Mouse (Mus musculus) brain, adult 2 months (tissue): ENCODE measurements around the gene Tmem40.

Source experiments
- DNase-seq: peaks from one replicate; pipeline ENCODE4 v3.0.0; 2011; ENCODE audit warnings: low read depth, low spot score

The Tmem40 gene

DNA sequence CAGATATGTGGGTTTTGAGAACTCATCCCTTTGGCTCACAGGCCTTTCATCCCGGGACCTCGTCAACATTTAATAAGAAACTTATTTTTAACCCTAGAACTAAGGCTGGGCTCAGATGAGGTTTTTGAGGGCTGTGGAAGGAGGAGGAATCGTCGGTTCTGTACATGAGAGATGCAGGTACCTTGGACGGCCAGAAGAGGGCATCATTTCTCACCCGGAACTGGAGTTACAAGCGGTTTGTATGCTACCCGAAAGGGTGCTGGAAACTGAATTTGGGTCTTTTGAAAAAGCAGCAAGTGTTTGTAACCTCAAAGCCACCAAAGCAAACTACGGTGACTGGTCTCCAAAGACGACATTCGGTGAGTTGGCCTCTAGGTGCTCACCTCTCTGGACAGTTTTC is 60.9 kb downstream of the Tmem40 start:
- DNase-seq, result no peak

GRCm38 (mm10) chr6:115700778-115701177 is 61.4 kb downstream of the Tmem40 start:
- DNase-seq, result no peak

GRCm38 (mm10) chr6:115698699-115699098 is 63.5 kb downstream of the Tmem40 start:
- DNase-seq, result no peak

DNA sequence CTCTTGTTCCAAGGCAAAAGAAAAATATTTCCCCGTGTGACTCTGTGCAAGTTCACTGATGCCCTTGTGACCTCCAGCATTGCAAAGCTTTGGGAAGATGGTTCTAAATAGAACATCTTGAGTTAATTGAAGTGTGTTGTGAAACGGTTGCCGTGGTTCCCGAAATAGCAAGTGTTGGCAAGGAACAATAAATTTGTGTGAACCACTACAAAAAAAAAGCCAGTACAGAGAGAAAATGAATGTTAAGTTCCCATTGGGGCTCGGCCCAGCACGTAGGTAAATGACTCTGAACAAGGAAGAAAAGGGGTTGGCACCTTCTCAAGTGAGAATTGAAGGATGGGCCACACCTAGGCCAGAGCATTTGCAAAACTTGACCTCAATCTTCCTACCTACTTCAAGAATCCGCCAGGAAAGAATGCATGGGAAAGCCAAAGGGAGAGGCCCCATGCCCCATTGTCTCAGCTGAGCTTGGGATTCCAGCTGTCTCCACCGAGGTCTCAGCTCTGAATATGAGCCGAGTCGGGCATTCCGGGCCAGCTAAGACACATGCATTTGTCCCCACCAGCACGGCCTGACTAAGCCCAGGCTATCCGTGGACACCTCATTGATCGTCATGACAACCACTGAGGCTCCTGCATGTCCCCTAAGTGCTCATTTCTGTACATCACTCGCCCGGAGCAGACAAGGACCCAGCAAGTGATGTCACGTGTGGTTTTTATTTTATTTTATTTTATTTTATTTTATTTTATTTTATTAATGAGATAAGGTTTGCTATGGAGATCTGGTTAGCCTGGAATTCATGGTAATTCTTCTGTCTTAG is 64.3 kb downstream of the Tmem40 start:
- peak; percentile 56 for DNase-seq

DNA sequence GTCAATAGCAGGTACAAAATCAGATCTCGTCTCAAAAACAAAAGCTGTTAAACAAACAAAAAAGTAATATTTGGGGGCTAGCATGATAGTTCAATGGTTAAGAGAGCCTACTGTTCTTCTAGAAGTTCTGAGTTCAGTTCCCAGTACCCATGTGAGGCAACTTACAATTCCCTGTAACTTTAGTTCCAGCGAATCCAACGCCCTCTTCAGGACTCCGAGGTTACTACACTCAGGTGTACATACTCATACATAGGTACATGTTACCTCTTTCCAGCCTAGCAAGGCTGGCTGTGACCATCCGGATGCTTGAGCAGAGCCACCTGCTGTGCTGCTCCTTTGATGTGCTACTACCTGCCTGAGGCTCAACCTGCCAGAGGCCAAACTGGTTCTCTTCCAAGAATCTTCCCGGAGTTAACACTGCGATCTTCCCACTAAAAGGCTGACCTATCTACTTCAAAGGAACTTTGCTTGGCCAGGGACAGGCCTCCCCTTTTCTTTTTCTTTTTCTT is 65.4 kb downstream of the Tmem40 start:
- no peak for DNase-seq

GRCm38 (mm10) chr6:115695124-115695523 is 67.1 kb downstream of the Tmem40 start:
- DNase-seq, result no peak

- DNase-seq, result peak; percentile 80
Measured at GRCm38 (mm10) chr6:115694441-115694842, 67.8 kb downstream of the Tmem40 start.

DNA sequence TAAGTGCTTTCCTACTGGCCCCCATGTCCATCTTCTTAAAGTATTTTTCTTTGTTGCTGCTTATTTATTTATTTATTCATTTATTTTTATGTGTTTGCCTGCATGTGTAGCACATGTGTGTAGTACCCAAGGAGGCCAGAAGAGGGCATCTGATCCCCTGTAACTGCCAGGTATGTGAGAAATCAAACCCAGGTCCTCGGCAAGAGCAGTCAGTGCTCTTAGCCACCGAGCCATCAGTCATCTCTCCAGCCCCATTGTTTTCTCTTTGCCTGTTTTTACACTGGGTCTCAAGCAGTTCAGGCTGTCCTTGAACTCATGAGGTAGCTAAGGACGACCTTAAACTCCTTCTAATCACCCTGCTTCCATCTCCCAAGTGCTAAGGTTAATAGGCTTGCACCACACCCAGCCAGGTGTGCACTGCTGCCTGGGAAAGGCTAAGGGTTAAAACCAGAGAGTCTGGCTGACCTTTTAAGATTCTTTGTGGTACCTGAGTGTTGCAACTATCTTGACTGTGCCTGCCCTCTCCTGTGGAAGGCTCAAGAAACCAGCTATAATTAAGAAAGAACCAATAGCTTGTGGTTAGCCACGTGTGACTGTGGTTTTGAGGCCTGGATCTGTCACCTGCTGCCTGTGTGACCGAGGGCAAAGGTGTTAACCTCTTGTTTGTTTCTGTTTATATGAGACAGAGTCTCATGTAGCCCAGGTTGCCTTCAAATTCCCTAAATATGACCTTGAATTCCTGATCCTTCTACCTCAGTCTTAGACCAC is 69.1 kb downstream of the Tmem40 start:
- DNase-seq, result no peak

GRCm38 (mm10) chr6:115692163-115692950 is 69.9 kb downstream of the Tmem40 start:
- no peak for DNase-seq

- no peak for DNase-seq
Measured at GRCm38 (mm10) chr6:115690105-115690504, 72.1 kb downstream of the Tmem40 start.

- DNase-seq, result no peak
Measured at GRCm38 (mm10) chr6:115688589-115688988, 73.6 kb downstream of the Tmem40 start.

- DNase-seq, result no peak
Measured at GRCm38 (mm10) chr6:115687753-115688152, 74.5 kb downstream of the Tmem40 start.

GRCm38 (mm10) chr6:115684851-115685646 is 77.2 kb downstream of the Tmem40 start:
- peak; percentile 54 for DNase-seq

DNA sequence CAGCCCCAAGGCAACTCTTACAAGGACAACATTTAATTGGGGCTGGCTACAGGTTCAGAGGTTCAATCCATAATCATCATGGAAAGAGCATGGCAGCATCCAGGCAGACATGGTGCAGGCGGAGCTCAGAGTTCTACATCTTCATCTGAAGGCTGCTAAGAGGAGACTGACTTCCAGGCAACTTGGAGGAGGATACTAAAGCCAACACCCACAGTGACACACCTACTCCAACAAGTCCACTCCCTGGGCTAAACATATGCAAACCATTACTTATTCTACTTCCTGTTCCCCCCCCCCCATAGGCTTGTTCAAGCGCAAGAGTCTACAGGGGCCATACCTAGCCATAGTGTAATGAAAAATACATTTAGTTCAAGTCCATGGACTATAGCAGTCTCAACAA is 77.9 kb downstream of the Tmem40 start:
- no peak for DNase-seq

- peak; percentile 79 for DNase-seq
Measured at GRCm38 (mm10) chr6:115681066-115681465, 81.1 kb downstream of the Tmem40 start.
